Mouse (Mus musculus) hindbrain, embryonic 15.5 days (tissue): ENCODE measurements around the gene Rusc2. TPM values are rescaled to one million over a fixed set of nuclear protein-coding genes. Genes with fewer than 3 reads are reported as not detected.

ENCODE experiments used
- ATAC-seq: fragments of 200-750 bp; cut with Nextera tagmentation; 2 replicates; pipeline ENCODE4 v1.8.0; 2017; ENCODE audit warnings: low read depth, moderate number of reproducible peaks, moderate TSS enrichment; ENCODE audit not compliant: low FRiP score
- H3K27ac ChIP-seq: fragments of 300-500 bp; sonication (generic); replicated peaks from 2 replicates; pipeline ENCODE4 v1.5.1; 2015; ENCODE audit warnings: mild to moderate bottlenecking, inconsistent platforms
- H3K27me3 ChIP-seq: fragments of 300-500 bp; sonication (generic); 2 replicates; pipeline ENCODE4 v1.6.1; 2015; ENCODE audit warnings: control low read depth, inconsistent platforms
- H3K36me3 ChIP-seq: fragments of 300-500 bp; sonication (generic); 2 replicates; pipeline ENCODE4 v1.6.1; 2015; ENCODE audit warnings: control low read depth, inconsistent platforms
- H3K4me1 ChIP-seq: fragments of 300-500 bp; sonication (generic); replicated peaks from 2 replicates; pipeline ENCODE4 v1.6.1; 2015; ENCODE audit warnings: control low read depth, inconsistent platforms
- H3K4me2 ChIP-seq: fragments of 300-500 bp; sonication (generic); 2 replicates; pipeline ENCODE4 v1.6.1; 2015; ENCODE audit warnings: moderate library complexity, mild to moderate bottlenecking, inconsistent platforms
- H3K4me3 ChIP-seq: fragments of 300-500 bp; sonication (generic); 2 replicates; pipeline ENCODE4 v1.5.1; 2015; ENCODE audit warnings: mild to moderate bottlenecking, inconsistent platforms
- H3K9ac ChIP-seq: fragments of 300-500 bp; sonication (generic); 2 replicates; pipeline ENCODE4 v1.6.1; 2015; ENCODE audit warnings: inconsistent platforms
- H3K9me3 ChIP-seq: fragments of 300-500 bp; sonication (generic); 2 replicates; pipeline ENCODE4 v1.6.1; 2016; ENCODE audit warnings: control low read depth, inconsistent platforms
- WGBS: fragments of 180-500 bp; shearing (Covaris S2); methylation state at CpG from one replicate; pipeline ENCODE4 v1.1.7; 2015; 5-methylcytosine and 5-hydroxymethylcytosine counted together
- polyA plus RNA-seq: library from polyadenylated mRNA; unstranded; fragments of >200 nt; fragmentation: Nextera tagmentation; extraction: Ambion mirVana; gene quantifications from 2 replicates; pipeline ENCODE4 v1.2.1, GENCODE M21; 2015

Rusc2 gene
- polyA plus RNA-seq, 1 experiment from 2014 or later, result 99.5 TPM

DNA sequence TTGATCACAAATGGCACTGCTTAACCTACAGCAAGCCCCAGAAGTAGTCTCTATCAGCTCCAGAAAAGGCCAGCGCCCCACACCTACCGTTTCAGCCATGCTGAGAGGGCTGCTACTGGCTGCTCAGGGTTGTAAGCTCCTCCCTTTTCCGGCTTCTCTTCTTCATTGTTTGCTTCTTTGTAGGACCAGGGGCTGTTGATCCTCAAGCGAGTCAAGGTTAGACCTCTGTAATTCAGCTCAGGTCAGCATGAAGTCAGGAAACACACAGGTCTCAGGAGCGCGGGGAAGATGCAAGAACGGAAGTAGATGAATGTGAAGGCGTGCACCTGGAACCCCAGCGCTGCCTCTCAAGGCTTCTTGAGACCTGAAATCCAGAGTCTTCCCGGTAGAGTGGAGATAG, 22.9 kb downstream of the Rusc2 start:
- 89% methylated on average over 10 of the region's 10 CpGs for WGBS
- Histone ChIP-seq H3K9me3 (no peaks in the 10 kb centered on the region), H3K36me3 (no peaks in the 10 kb centered on the region), H3K4me2 (no peak overlapping the region), H3K27me3 (no peaks in the 10 kb centered on the region), H3K4me3 (no peak overlapping the region), H3K27ac (no peak overlapping the region), H3K9ac (no peak overlapping the region), H3K4me1 (peaks cover 40% of the 10 kb centered on the region)
- no peak for ATAC-seq

DNA sequence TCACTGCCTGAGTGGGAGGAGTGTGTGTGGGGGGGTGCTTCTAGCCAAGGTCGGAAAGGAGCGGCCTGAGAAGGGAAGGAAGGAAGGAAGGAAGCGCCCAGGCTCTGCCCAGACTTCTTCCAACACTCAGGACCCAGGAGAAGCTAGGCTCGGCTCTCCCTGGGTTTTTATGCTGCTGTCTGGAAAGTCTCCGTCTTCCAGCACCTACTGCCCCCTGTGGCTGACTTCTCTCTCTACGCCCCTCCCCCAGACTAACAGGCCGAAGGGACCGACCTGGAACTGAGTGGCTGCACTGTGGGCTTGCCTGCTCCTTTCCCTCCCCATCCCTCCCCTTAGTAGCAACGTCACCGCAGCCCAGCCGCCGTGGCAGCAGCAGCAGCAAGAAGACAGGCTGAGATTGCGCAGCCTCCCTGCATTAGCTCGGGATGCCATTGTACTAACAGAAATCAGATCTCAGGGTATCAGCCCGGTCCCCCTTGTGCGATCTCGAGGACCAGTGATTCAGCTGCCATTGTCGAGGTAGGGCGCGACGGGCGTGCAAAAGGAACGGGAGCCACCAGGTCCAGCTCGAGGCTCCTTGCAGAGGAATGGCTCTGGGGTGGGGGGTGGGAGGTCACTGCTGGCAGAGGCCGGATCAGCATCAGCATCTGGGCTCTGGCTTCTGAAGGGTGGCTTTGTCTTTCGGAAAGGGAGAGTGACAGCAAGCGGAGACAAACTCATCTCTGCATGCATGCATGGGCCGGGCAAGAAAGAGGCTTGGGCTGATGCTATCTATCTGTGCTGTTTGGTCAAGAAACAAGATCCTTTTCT, 24.6 kb downstream of the Rusc2 start:
- peak overlapping the region; percentile 76 for H3K9ac ChIP-seq
- H3K9me3 ChIP-seq, result no peaks in the 10 kb centered on the region
- ATAC-seq, result peak; percentile 97
- peak overlapping the region; percentile 92 for H3K27ac ChIP-seq
- H3K27me3 ChIP-seq, result no peaks in the 10 kb centered on the region
- WGBS, result under 1% methylated on average over 28 of the region's 28 CpGs
- peaks cover 45% of the 10 kb centered on the region for H3K4me1 ChIP-seq
- peak overlapping the region; percentile 56 for H3K4me3 ChIP-seq
- peak overlapping the region; percentile 84 for H3K4me2 ChIP-seq
- no peaks in the 10 kb centered on the region for H3K36me3 ChIP-seq

DNA sequence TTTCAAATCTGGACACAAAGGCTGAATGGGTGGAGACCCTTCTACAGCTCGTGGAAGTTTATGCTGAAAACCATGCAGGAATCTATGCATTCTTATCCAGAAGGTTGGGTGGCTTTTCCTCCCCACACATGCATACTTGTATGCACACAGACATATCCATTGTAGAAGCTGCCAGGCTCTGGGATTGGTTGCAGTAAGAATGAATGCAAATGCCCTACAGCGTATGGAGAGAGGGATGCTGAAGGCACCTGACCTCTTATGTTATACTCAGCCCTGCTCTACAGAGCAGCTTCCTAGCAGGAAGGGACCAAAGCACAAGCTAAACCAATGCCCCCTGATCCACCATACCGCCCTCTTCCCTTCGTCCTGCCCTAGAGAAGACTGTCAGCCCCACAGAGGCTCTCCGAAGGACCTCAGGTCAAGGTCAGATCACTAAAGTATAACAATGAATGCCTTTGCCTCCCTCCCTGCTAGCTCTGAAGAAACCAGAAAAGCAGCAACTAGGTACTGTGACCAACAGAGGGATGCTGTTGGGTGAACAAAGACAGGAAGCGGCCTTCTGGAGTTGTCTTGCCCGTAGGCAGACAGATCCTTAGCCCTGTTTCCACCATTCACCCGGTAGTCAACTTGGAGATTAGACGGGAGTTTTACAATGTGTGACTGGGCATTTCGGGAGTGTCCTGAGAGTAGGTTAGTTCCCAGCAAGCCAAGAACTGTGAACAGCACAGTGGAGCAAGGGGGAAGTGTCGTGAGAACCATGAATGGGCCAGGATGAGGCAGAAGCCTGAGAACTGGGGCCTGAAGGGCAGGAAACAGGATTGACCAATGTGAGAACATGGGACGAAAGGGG, 25.5 kb downstream of the Rusc2 start:
- Histone ChIP-seq H3K4me2 (peak overlapping the region; percentile 84), H3K27me3 (no peaks in the 10 kb centered on the region), H3K36me3 (no peaks in the 10 kb centered on the region), H3K9ac (peak overlapping the region; percentile 76), H3K4me1 (peaks cover 48% of the 10 kb centered on the region), H3K27ac (peak overlapping the region; percentile 92), H3K9me3 (no peaks in the 10 kb centered on the region), H3K4me3 (peak overlapping the region; percentile 56)
- WGBS, result 52% methylated on average over 12 of the region's 12 CpGs
- ATAC-seq, result peak; percentile 39

DNA sequence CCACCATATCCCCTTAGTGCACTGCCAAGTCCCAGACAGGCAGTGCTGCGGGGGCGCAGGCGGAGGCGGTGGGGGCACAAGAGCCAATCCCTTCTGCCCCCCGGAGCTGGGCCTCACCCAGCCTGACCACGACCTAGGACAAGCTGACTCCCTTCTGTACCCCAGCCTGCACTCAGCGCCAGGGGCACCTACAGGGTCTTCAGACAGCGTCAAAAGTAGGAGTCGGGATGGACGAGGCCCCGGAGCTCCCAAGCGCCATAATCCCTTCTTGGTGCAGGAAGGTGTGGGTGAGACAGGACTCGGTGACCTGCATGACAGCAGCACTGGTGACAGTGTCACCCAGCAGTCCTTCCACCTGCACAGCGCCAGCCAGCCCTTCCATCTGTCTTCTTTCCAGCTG, 33.0 kb downstream of the Rusc2 start:
- H3K4me1 ChIP-seq, result peaks cover 18% of the 10 kb centered on the region
- peaks cover 36% of the 10 kb centered on the region for H3K36me3 ChIP-seq
- H3K27ac ChIP-seq, result no peak overlapping the region
- no peak overlapping the region for H3K9ac ChIP-seq
- 92% methylated on average over 14 of the region's 14 CpGs for WGBS
- no peak overlapping the region for H3K4me2 ChIP-seq
- no peak for ATAC-seq
- no peak overlapping the region for H3K4me3 ChIP-seq
- H3K9me3 ChIP-seq, result no peaks in the 10 kb centered on the region
- H3K27me3 ChIP-seq, result no peaks in the 10 kb centered on the region

- Histone ChIP-seq H3K9ac (no peak overlapping the region), H3K4me3 (no peak overlapping the region), H3K4me2 (no peak overlapping the region), H3K27me3 (no peaks in the 10 kb centered on the region), H3K27ac (no peak overlapping the region), H3K4me1 (peaks cover 15% of the 10 kb centered on the region; the same call in 1 of the 2 replicates), H3K9me3 (no peaks in the 10 kb centered on the region), H3K36me3 (peaks cover 36% of the 10 kb centered on the region)
- WGBS, result 93% methylated on average over 29 of the region's 29 CpGs
- no peak for ATAC-seq
These were observed 33.7 kb downstream of the Rusc2 start for GRCm38 (mm10) chr4:43415221-43416070.

- H3K27ac ChIP-seq, result no peak overlapping the region
- peaks cover 36% of the 10 kb centered on the region for H3K36me3 ChIP-seq
- H3K4me3 ChIP-seq, result no peak overlapping the region
- no peaks in the 10 kb centered on the region for H3K9me3 ChIP-seq
- H3K27me3 ChIP-seq, result no peaks in the 10 kb centered on the region
- 0 out of 2 replicates have a peak, but pooled peaks cover 13% of the 10 kb centered on the region for H3K4me1 ChIP-seq
- H3K9ac ChIP-seq, result no peak overlapping the region
- no peak overlapping the region for H3K4me2 ChIP-seq
- WGBS, result 96% methylated on average over 22 of the region's 22 CpGs
- ATAC-seq, result no peak
These were observed 34.3 kb downstream of the Rusc2 start for GRCm38 (mm10) chr4:43416071-43416490.

DNA sequence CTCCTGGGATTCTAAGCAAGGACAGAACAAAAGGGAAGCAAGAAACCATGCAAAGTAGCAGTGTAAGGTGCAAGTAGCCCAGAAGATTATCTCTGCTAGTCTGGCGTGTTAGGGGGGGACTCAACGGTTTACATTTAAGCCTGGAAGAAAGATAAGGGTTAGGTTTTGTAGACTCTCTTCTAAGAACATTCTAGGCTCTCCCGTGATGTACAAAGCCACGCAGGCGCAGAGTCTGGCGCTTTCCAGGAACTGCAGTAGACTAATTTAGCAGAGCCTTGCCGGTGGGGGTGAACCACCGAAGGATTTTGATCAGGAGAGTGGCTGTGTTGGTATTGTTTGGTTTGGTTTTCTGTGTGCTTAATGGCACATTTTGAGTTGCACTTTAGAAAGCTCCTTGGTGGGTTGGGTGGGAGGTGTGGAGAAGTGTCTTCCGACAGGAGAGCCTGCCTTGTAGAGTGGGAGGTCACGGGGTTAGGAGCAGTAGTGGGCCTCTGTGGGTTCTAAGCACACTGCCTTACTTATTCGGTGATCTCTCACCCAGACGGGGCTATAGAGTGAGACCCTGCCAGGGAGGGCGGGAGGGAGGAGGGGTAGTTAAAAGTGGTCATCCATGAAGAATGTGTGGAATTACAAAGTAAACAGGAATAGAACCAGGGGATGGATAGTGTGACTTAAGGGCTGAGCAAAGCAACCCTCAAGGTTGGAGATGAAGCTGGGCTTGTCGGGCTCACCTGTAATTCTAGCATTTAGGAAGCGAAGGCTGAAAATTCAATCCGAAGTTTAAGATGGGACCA, 35.7 kb downstream of the Rusc2 start:
- H3K36me3 ChIP-seq, result peaks cover 47% of the 10 kb centered on the region
- 83% methylated on average over 16 of the region's 16 CpGs for WGBS
- H3K4me3 ChIP-seq, result no peak overlapping the region

DNA sequence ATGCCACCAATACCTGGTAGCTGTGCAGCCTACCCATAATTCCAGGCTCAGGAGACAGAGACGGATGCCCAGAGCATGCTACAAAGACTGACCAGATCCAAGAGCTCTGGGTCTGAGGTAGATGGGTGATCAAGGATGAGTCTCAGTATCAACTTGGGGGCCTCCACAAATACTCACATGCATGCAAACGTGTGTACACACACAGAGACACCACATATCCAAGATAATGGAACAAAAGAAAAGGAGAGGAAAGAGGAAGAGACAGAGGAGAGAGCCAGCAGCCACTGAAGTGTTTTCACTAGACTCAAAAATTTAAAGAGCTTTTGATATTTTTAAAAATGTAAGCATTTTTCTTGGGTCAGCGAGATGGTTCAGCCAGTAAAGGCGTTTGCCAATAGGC, 36.7 kb downstream of the Rusc2 start:
- Histone ChIP-seq H3K9ac (no peak overlapping the region), H3K27ac (no peak overlapping the region), H3K27me3 (peaks cover 11% of the 10 kb centered on the region; the same call in 1 of the 2 replicates), H3K4me3 (no peak overlapping the region), H3K4me1 (0 out of 2 replicates have a peak, but pooled peaks cover 8% of the 10 kb centered on the region), H3K9me3 (no peaks in the 10 kb centered on the region), H3K36me3 (peaks cover 57% of the 10 kb centered on the region), H3K4me2 (no peak overlapping the region)
- ATAC-seq, result no peak
- 79% methylated on average over 4 of the region's 4 CpGs for WGBS

More for the DNA sequence above, 35.7 kb downstream of the Rusc2 start:
- Histone ChIP-seq H3K4me2 (no peak overlapping the region), H3K4me1 (0 out of 2 replicates have a peak, but pooled peaks cover 8% of the 10 kb centered on the region), H3K9ac (no peak overlapping the region), H3K27ac (no peak overlapping the region), H3K27me3 (peaks cover 6% of the 10 kb centered on the region; the same call in 1 of the 2 replicates), H3K9me3 (no peaks in the 10 kb centered on the region)
- ATAC-seq, result no peak

DNA sequence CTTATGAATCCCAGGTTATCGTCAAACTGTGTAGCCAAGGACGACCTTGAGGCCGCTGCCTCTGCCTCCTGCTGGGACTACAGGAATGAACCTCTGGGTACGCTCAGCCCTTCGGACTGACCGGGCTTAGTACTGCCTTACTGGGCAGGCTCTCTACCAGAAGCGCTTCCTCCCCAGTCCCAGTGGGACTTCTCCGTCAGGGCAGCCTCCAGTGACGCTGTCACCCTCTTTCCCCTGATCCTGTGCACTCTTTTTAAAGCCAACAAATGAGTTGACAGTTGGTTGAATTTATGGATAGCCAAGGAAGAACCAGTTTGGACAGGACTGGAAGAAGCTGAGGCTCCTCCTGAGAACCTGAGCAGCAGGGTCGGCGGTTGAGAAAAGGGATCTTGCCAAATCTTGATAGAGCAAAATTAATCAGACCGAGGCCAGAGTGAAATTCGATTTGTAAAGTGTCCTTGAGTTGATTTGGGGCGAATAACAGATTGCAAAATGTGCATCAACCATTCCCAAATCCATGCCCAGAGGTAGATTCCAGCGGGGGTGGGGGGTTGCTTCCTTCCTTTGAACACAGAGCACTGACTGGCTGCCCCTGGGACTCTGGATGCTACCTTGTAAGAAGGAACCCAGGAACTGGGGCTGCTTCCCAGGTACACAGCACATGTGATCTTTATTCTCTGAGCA, 37.3 kb downstream of the Rusc2 start:
- 58% methylated on average over 15 of the region's 15 CpGs for WGBS
- Histone ChIP-seq H3K27ac (no peak overlapping the region), H3K4me2 (no peak overlapping the region), H3K9me3 (no peaks in the 10 kb centered on the region), H3K4me3 (no peak overlapping the region), H3K4me1 (0 out of 2 replicates have a peak, but pooled peaks cover 8% of the 10 kb centered on the region), H3K27me3 (peaks cover 16% of the 10 kb centered on the region; the same call in 1 of the 2 replicates), H3K9ac (no peak overlapping the region; the same call in 1 of the 2 replicates), H3K36me3 (peaks cover 64% of the 10 kb centered on the region)
- ATAC-seq, result no peak

DNA sequence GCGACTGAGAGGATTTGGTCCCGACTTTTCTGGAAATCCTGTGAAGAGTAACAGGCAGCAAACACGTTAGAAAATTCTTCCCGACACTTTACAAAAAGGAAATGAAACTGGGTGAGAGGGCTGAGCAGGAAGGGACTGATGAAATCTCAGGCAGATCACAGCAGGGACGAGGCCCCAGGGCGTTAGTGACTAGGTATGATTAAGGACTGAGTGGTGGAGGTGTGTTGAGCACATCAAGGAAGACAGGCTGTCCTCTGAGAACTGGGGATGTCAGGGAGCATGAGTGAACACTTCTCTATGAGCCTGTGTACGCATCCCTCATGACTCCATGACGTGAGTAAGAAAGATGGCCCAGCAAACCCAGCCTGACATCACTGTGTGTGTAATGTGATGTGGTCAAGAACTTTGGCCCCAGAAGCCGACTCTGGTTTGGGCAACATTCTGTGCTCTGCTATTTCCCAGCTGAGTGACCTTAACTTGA, 38.1 kb downstream of the Rusc2 start:
- H3K9ac ChIP-seq, result no peak overlapping the region; the same call in 1 of the 2 replicates
- peaks cover 69% of the 10 kb centered on the region for H3K36me3 ChIP-seq
- 0 out of 2 replicates have a peak, but pooled peaks cover 8% of the 10 kb centered on the region for H3K4me1 ChIP-seq
- ATAC-seq, result peak; percentile 27
- H3K4me2 ChIP-seq, result no peak overlapping the region
- no peak overlapping the region for H3K4me3 ChIP-seq
- no peaks in the 10 kb centered on the region for H3K9me3 ChIP-seq
- peaks cover 21% of the 10 kb centered on the region for H3K27me3 ChIP-seq
- H3K27ac ChIP-seq, result no peak overlapping the region
- 67% methylated on average over 9 of the region's 9 CpGs for WGBS
